ENCODE assay signal across 19 mouse cellular contexts in the genomic region with DNA sequence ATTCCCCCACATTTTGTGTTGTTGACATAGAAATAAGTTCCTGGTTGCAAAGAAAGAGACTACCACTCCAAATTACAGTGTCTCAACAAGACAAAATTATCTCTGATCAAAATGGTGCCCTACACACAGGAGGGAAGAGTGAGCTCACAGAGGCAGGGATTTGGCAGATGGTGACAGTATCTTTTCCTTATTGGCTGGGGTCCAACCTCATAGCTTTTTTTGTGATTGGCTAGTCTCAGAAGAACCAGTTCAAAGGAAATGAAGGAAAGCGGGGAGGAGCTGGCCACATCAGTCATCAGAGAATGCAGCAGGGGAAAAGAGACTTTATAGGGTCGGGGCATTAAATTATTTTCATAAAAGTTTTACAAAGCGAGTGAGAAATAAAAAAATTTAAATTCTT.
"Had no signal": no experiment of that assay in that cellular context is flagged by ENCODE, and none has a peak within 500 bp of the region (broad histone marks: within the 10 kb centered on the region; RNA-seq: fewer than 3 reads in every experiment).

No protein-coding gene starts in this region.

- ATAC-seq: intestine, postnatal 0 days; liver, postnatal 0 days; lung, postnatal 0 days had no signal

- H3K4me1 ChIP-seq: limb, embryonic 12.5 days; liver, embryonic 13.5 days; megakaryocyte, embryonic 14.5 days; midbrain, embryonic 12.5 days; neural tube, embryonic 15.5 days had no signal

- H3K27ac ChIP-seq: layer of hippocampus, adult 2 months; limb, embryonic 12.5 days; liver, embryonic 13.5 days; macrophage; midbrain, embryonic 12.5 days; neural tube, embryonic 15.5 days had no signal

- H3K9ac ChIP-seq: limb, embryonic 12.5 days; liver, embryonic 13.5 days; liver, postnatal 0 days; midbrain, embryonic 12.5 days; neural tube, embryonic 15.5 days had no signal

- H3K27me3 ChIP-seq: limb, embryonic 12.5 days; liver, embryonic 13.5 days; megakaryocyte, embryonic 14.5 days; midbrain, embryonic 12.5 days; neural tube, embryonic 15.5 days had no signal

- H3K9me3 ChIP-seq: limb, embryonic 12.5 days; liver, embryonic 13.5 days; midbrain, embryonic 12.5 days; neural tube, embryonic 15.5 days had no signal

- H3K4me2 ChIP-seq: limb, embryonic 12.5 days; liver, embryonic 13.5 days; midbrain, embryonic 12.5 days; neural tube, embryonic 15.5 days had no signal

- H3K36me3 ChIP-seq: limb, embryonic 12.5 days; liver, embryonic 13.5 days; midbrain, embryonic 12.5 days; neural tube, embryonic 15.5 days had no signal

- H3K4me3 ChIP-seq: layer of hippocampus, adult 2 months; limb, embryonic 12.5 days; liver, embryonic 13.5 days; megakaryocyte, embryonic 14.5 days; midbrain, embryonic 12.5 days; myocyte; neural tube, embryonic 15.5 days had no signal

- DNase-seq: kidney, adult 9 months; kidney, postnatal 10 days; kidney, postnatal 4 days; liver; liver, embryonic 13.5 days; liver, postnatal 0 days; right cerebral cortex, postnatal 4 days; spleen, adult 18-20 months; thymus, adult 18-20 months; thymus, postnatal 14 days had no signal
